Mouse (Mus musculus) kidney, adult 18-20 months (tissue): ENCODE data around the gene Nudt14.

Experiments
- DNase-seq: peaks from one replicate; pipeline ENCODE4 v3.0.0; 2021

Nudt14 gene

DNA sequence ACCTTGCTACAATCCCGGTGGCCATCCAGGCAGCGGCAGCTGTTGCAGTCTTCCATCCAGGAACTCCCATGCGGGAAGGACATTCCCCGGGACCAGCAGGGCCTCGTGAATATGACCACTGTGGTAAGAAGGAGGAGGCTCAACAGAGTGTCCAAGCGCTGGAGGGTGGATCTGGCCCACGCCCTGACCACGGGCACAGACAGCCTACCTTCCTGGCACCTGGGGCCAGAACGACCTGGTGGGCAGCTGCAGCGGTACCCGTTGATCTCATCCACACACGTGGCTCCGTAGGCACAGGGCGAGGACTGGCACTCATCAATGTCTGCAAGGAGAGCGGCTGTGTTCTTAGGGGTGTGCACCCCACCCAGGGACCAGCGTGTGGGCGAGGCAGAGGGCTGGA, 30.2 kb downstream of the Nudt14 start:
- DNase-seq: no peak

DNA sequence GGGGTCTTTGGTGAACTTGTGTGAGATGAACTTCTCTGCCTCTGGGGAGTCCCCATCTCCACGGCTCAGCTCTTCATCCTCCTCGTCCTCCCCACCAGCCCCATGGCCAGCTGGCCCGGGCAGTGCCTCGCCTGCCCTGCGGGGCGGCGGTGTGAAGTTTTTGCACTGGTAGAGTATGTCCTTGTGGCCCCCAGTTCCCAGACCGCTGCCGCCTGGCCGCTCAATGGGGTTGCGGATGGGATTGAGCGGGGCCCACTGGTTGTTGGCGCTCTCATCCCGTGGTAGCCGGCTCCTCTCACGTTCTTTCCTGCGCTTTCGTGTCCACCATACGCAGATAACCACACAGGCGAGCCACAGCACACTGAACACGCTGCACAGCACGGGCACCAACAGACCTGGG, 32.9 kb downstream of the Nudt14 start:
- no peak for DNase-seq

DNA sequence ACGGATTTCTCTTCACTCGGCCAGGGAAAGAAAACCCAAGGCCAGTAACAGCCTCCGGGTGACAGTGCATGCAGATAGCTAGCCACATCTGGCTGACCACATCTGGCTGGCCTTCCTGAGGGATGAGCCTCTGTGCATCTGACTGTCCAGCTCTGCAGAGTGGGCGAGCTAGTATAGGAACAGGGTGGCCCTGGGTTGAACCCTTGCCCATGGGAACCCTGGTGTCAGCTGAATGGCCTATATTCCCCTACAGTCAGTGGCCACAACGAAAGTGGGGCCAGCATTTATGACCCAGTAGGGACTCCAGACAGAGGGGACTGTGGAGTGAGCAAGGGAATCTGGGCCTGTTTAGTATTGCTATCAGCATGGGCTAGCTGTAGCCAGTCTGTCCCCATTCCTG, 36.9 kb downstream of the Nudt14 start:
- DNase-seq: no peak

DNA sequence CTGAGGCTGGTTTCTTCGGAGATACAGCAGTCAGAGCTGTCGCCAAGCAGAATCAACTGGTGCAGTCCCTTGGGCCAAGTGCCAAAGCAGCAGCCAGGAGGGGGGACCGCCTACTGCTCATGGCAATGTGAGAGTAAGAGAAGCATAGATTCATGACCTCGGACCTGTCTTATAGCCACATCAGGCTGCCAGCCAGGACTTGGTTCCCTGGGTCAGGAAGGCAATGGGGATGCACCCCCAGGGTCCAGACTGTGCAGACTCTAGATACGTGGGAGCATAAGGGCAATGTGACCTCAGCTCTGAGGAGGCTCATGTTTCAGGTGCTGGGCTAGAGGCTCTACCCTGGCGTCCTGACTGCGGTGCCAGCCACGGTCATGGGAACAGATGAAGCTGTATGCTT, 38.0 kb downstream of the Nudt14 start:
- DNase-seq: no peak

DNA sequence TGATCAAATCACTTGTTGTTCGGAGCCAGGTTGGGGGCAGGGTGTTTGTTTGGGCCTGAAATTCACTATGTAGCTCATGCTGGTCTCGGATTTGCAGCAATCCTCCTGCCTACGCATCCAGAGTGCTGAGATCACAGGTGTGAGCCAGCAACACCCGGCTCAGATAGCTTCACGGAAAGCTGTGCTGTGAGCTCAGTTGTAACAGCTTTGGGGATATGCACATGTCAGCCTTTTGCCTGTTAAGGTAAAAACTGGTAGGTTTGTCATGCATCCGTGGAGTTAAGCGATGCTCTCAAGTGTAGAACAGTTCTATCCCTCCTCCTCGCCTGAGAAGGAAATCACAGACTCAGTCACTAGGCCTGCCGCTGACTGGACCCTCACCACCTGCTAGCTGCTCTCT, 41.3 kb downstream of the Nudt14 start:
- DNase-seq: no peak

DNA sequence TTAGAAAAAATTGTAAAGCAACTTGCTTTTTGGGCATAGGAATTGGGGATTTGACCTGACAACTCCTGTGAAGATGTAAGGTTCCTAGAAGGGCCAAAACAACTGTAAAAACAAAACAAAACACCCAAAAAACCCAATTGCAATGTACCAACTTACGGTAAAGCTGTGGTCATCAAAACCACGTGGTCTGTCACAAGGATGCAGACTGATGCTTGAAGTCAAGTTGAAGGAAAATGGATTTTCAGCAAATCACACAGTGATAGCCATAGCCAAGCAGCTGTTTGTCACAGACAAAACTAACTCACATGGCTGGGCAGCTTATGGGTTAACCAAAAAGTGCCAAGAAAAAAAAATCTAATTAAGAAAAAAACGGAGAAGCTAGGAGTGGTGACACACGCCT, 43.0 kb downstream of the Nudt14 start:
- DNase-seq: no peak

DNA sequence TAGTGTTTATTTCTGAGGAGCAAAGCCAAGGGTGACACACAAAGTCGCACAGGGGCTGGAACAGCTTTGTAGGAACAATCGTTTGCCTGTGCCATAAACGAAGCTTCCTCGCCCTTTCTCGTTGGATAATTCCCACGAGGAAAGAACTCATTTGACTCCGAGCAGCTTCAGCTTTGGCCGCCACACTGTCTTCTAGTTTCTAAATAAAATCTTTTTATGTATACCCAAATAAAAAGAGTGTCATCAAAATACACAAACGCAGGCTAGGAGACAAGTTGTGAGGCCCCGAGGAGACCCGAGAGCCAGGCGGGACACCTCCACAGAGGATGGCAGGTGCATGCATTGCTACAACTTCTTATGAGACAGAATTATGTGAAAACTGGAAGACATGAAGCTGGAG, 43.6 kb downstream of the Nudt14 start:
- DNase-seq: no peak

DNA sequence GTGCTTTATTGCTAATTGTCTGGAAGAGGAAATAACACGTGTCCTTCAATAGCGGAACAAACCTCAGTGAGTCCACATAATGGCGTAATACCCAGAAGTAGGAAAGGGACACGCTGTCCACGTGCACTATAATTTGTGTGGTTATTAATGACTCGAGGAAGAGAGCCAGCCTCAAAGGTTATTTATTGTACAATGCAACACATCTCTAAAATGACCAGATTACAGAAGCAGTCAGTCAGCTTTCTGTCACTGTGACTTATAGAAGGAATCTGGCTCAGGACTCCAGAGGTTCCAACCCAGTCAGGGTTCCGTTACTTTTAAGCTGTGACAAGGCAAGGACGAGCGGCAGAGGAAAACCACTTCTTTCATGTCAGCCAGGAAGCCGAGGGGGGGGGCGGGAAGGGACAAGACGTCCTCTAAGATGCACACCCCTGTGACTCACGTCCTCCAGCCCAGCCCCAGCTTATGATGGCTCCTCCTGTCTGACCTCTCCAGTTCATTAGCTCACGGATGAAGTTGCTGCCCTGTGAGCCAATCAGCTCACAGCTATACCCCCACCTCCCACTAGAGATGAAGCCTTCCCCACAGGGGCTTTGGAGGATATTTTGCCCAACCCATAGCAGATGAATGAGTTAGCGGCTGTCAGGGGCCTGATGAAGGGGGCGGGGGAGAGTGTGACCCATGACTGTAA, 44.3 kb downstream of the Nudt14 start:
- peak; percentile 38 for DNase-seq

DNA sequence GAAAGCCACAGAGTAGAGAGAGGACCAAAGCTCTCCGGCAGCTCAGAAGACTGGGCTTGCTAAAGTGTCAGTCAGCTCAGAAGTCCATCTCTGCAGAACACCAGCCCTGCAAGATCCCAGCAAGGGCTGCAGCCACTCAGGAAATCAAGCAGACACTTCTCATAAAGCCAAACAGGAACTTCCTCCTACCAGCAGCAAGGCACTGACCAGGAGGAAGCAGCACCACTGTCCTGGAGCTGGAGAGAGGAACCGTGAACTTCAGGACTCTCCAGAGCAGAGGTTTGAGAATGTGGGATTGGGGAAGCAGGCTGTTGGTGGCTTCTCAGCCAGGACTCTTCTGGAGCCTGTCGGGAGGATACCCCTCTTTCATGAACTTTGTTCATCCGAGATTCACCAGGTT, 47.0 kb downstream of the Nudt14 start:
- DNase-seq: no peak

DNA sequence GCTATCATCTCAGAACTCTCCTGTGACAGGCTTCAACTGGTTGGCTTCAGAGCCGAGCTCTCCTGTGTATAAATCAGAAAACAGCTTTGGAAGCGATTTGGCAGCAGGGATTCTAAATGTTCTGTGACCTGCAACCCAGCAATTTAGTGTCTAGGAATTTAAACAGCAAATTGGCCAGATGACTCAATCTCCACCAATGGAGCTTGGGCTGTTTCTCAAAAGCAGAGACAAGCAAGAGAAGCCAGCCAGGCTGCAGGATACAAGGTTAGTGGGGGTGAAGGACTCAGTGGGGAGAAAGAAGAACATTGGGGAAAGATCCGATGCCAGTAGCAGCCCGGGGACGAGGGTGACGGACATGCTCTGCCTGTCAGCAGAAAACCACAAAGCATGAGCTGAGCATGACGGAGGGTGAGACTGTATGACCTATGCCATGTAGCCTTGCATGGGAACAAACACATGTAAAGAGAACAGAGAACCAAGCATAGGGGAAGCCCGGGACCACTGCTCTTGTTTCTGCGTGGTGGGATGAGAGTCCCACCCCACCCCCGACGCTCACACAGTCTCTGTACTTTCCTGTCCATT, 47.5 kb downstream of the Nudt14 start:
- no peak for DNase-seq

DNA sequence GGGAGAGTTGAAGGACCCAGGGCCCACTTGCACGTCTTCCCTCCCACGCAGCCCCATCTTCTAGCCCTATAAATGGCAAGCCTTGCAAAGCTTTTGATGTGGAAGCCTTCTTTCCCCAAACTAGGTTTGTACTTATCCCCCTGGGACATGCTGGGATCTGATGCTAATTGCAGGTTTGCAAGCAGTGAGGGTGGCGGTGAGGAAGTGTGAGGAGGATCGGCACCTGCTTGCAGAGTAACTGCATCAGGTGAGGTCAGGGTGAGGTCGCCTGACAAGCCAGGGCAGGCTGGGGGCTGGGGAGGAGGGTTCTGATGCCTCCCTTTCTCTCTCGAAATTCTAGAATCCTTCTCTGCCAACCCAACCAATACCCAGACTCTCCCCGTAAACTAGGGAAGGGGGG, 56.5 kb downstream of the Nudt14 start:
- DNase-seq: no peak
